Mouse (Mus musculus) MEL (cell line): ENCODE measurements around the gene Slk. TPM values are rescaled to one million over a fixed set of nuclear protein-coding genes. Genes with fewer than 3 reads are reported as not detected.

Source experiments
- DNase-seq: peaks from one replicate; pipeline ENCODE4 v3.0.0; 2011; ENCODE audit warnings: low read depth, low spot score
- H3K27ac ChIP-seq: 2 replicates; pipeline ENCODE4 v1.5.1; 2012; ENCODE audit warnings: low read depth, mild to moderate bottlenecking, control low read depth, low read length, moderate library complexity; ENCODE audit not compliant: control insufficient read depth
- H3K27me3 ChIP-seq, 2 experiments: fragments of 150-350 bp in 1 of 2; sonication (generic) in 1 of 2; 2 replicates each; pipeline ENCODE4 v1.6.1; 2012; ENCODE audit warnings: low read length in 2 of 2, mild to moderate bottlenecking in 2 of 2, improper control_type of control experiment in 1 of 2, moderate library complexity in 1 of 2; ENCODE audit not compliant: insufficient read depth in 2 of 2, control insufficient read depth in 1 of 2
- H3K36me3 ChIP-seq, 2 experiments: 2 replicates each; pipeline ENCODE4 v1.6.1; 2012 to 2014; ENCODE audit warnings: low read length in 2 of 2, improper control_type of control experiment in 1 of 2, inconsistent platforms in 1 of 2, mild to moderate bottlenecking in 1 of 2; ENCODE audit not compliant: insufficient read depth in 2 of 2, control insufficient read depth in 1 of 2
- H3K4me1 ChIP-seq, 2 experiments: fragments of 150-350 bp in 1 of 2; sonication (generic) in 1 of 2; 2 replicates each; pipeline ENCODE4 v1.6.1; 2012; ENCODE audit warnings: low read length in 2 of 2, improper control_type of control experiment in 1 of 2, mild to moderate bottlenecking in 1 of 2; ENCODE audit not compliant: insufficient read depth in 2 of 2, control insufficient read depth in 1 of 2
- H3K4me3 ChIP-seq, 2 experiments: fragments of 150-350 bp in 1 of 2; sonication (generic) in 1 of 2; 2 replicates each; pipeline ENCODE4 v1.5.1; 2012; ENCODE audit warnings: low read depth in 2 of 2, low read length in 2 of 2, mild to moderate bottlenecking in 2 of 2, moderate library complexity in 2 of 2, control low read depth in 1 of 2, improper control_type of control experiment in 1 of 2; ENCODE audit not compliant: control insufficient read depth in 1 of 2, insufficient read depth in 1 of 2
- H3K79me2 ChIP-seq: 2 replicates; pipeline ENCODE4 v1.6.1; 2012; ENCODE audit warnings: mild to moderate bottlenecking, low read length, moderate library complexity; ENCODE audit not compliant: control insufficient read depth, poor library complexity, insufficient read depth
- H3K9ac ChIP-seq: 2 replicates; pipeline ENCODE4 v1.6.1; 2012; ENCODE audit warnings: low read depth, mild to moderate bottlenecking, control low read depth, low read length, moderate library complexity; ENCODE audit not compliant: control insufficient read depth, poor library complexity, severe bottlenecking
- H3K9me3 ChIP-seq: fragments of 150-350 bp; sonication (generic); replicated peaks from 2 replicates; pipeline ENCODE4 v1.6.1; 2012; ENCODE audit warnings: mild to moderate bottlenecking, low read length, improper control_type of control experiment, moderate library complexity; ENCODE audit not compliant: insufficient read depth
- BHLHE40 ChIP-seq: IDR thresholded peaks from 2 replicates; pipeline ENCODE4 v1.6.1; 2012; ENCODE audit warnings: low read depth, mild to moderate bottlenecking, inconsistent platforms, low read length, improper control_type of control experiment, borderline replicate concordance
- CTCF ChIP-seq, 3 experiments: IDR thresholded peaks in 2 of 3; conservative IDR thresholded peaks in 1 of 3; 2 replicates each; pipeline ENCODE4 v1.5.1; 2011 to 2012; ENCODE audit warnings: low read length in 3 of 3, low read depth in 2 of 3, mild to moderate bottlenecking in 2 of 3, improper control_type of control experiment in 1 of 3, inconsistent platforms in 1 of 3, mixed read lengths in 1 of 3, moderate library complexity in 1 of 3; ENCODE audit not compliant: control insufficient read depth in 1 of 3, insufficient read depth in 1 of 3, poor library complexity in 1 of 3, severe bottlenecking in 1 of 3
- EP300 ChIP-seq, 2 experiments: IDR thresholded peaks; 2 replicates each; pipeline ENCODE4 v1.6.1; 2011; ENCODE audit warnings: improper control_type of control experiment in 2 of 2, low read length in 2 of 2, low read depth in 1 of 2, mild to moderate bottlenecking in 1 of 2
- GABPA ChIP-seq: IDR thresholded peaks from 2 replicates; pipeline ENCODE4 v1.6.1; 2012; ENCODE audit warnings: low read depth, mild to moderate bottlenecking, inconsistent platforms, low read length, improper control_type of control experiment, moderate library complexity
- HCFC1 ChIP-seq: IDR thresholded peaks from 2 replicates; pipeline ENCODE4 v1.6.1; 2012; ENCODE audit warnings: low read depth, mild to moderate bottlenecking, inconsistent platforms, low read length, improper control_type of control experiment, moderate library complexity
- MAX ChIP-seq: IDR thresholded peaks from 2 replicates; pipeline ENCODE4 v1.6.1; 2011; ENCODE audit warnings: low read length, improper control_type of control experiment
- POLR2AphosphoS2 ChIP-seq: IDR thresholded peaks from 2 replicates; pipeline ENCODE4 v1.6.1; 2011; ENCODE audit warnings: low read length, improper control_type of control experiment
- POLR2AphosphoS5 ChIP-seq: IDR thresholded peaks from 2 replicates; pipeline ENCODE4 v1.6.1; 2012; ENCODE audit warnings: low read depth, borderline replicate concordance, mild to moderate bottlenecking, inconsistent platforms, low read length, moderate library complexity, mixed read lengths
- RAD21 ChIP-seq: IDR thresholded peaks from 2 replicates; pipeline ENCODE4 v1.6.1; 2011; ENCODE audit warnings: mild to moderate bottlenecking, low read depth, low read length, improper control_type of control experiment
- RCOR1 ChIP-seq: IDR thresholded peaks from 2 replicates; pipeline ENCODE4 v1.6.1; 2012; ENCODE audit warnings: low read depth, mild to moderate bottlenecking, inconsistent platforms, low read length, improper control_type of control experiment
- SIN3A ChIP-seq: IDR thresholded peaks from 2 replicates; pipeline ENCODE4 v1.6.1; 2012; ENCODE audit warnings: low read length, improper control_type of control experiment, inconsistent platforms
- SMC3 ChIP-seq: IDR thresholded peaks from 2 replicates; pipeline ENCODE4 v1.6.1; 2011; ENCODE audit warnings: low read depth, low read length, improper control_type of control experiment
- TAL1 ChIP-seq: IDR thresholded peaks from 2 replicates; pipeline ENCODE4 v1.6.1; 2012; ENCODE audit warnings: mild to moderate bottlenecking, inconsistent platforms, low read length, moderate library complexity, mixed read lengths
- TCF12 ChIP-seq: IDR thresholded peaks from 2 replicates; pipeline ENCODE4 v1.6.1; 2014; ENCODE audit warnings: low read depth, mild to moderate bottlenecking, inconsistent platforms, low read length, improper control_type of control experiment, moderate library complexity
- USF2 ChIP-seq, 2 experiments: IDR thresholded peaks; 2 replicates each; pipeline ENCODE4 v1.6.1; 2011 to 2012; ENCODE audit warnings: improper control_type of control experiment in 2 of 2, low read length in 2 of 2, borderline replicate concordance in 1 of 2, inconsistent platforms in 1 of 2, low read depth in 1 of 2, mild to moderate bottlenecking in 1 of 2; ENCODE audit not compliant: insufficient read depth in 1 of 2
- ZC3H11A ChIP-seq: IDR thresholded peaks from 2 replicates; pipeline ENCODE4 v1.6.1; 2012; ENCODE audit warnings: low read depth, mild to moderate bottlenecking, inconsistent platforms, low read length, improper control_type of control experiment
- ZNF384 ChIP-seq: IDR thresholded peaks from 2 replicates; pipeline ENCODE4 v1.6.1; 2012; ENCODE audit warnings: low read depth, mild to moderate bottlenecking, inconsistent platforms, low read length, improper control_type of control experiment
- polyA plus RNA-seq, 2 experiments: library from polyadenylated mRNA; stranded (reverse) in 1 of 2; unstranded in 1 of 2; fragments of >175 nt in 1 of 2; fragments of >200 nt in 1 of 2; gene quantifications; 2 replicates each; pipeline versions ENCODE4 v1.2.1 to v1.2.4; 2012; ENCODE audit warnings: low replicate concordance in 2 of 2, low read depth in 1 of 2; ENCODE audit not compliant: insufficient read length in 2 of 2, insufficient read depth in 1 of 2, missing spikeins in 1 of 2
- total RNA-seq: library from RNA; depleted of rRNA; stranded (reverse); fragments of 300-350 nt; gene quantifications from 2 replicates; pipeline ENCODE4 v1.2.3, GENCODE M21; 2012

Gene Slk
- total and polyA plus RNA-seq, 3 experiments: 65.0 to 103 (median 88.2) TPM

DNA sequence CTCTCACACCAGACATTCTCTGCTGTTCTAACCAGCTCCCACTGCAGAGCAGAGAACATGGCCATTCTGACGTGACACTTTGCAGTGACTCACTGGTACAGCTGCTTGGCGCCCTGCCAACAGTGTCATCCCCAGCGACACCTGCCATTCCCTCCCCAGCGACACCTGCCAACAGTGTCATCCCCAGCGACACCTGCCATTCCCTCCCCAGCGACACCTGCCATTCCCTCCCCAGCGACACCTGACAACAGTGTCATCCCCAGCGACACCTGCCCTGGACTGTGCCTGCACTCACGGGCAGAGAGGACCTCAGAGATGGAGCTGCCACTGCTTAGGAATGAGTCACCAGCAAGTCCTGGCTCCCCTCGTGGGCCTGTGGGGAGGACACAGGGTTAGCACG lies 75.4 kb downstream of the Slk start:
- Histone ChIP-seq H3K4me3 (no peak overlapping the region), H3K9ac (no peak overlapping the region), H3K27ac (no peak overlapping the region), H3K9me3 (no peaks in the 10 kb centered on the region), H3K36me3 (no peaks in the 10 kb centered on the region), H3K4me1 (no peaks in the 10 kb centered on the region), H3K79me2 (no peaks in the 10 kb centered on the region), H3K27me3 (no peaks in the 10 kb centered on the region)
- TF ChIP-seq GABPA (no peak), POLR2AphosphoS5 (peak; percentile 41; the same call in 1 of the 2 replicates), RCOR1 (no peak), ZC3H11A (no peak)
- DNase-seq: peak; percentile 28

DNA sequence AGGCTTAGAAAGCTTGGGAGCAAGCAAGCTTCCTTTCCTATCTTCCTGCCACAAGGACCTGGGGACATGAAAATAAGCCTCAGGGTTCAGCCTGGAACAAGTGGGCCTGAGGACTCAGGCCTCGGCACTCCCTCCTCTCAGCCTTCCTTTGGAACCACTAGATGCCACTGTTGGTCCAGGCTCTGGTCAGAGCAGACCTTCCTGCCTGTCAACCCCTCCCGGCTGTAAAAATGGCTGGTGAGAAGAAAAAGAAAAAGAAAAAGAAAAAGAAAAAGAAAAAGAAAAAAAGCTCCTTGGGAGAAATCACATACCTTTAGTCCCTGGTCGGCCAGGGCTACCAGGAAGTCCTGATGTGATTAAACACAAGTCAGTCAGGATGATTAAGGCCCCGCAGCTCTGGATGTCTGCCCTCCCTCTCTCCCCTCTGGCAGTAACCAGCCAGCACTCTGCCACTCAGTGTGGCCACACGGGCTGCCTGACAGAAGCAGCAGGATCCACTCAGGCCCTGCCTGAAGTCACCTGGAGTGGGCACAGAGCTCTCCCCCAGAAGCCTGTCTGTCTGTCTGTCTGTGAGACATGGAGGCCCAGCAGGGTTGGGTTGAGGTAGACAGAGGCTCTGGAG lies 79.5 kb downstream of the Slk start:
- Histone ChIP-seq H3K4me3 (no peak overlapping the region), H3K4me1 (no peaks in the 10 kb centered on the region), H3K36me3 (no peaks in the 10 kb centered on the region), H3K27ac (no peak overlapping the region), H3K79me2 (no peaks in the 10 kb centered on the region), H3K27me3 (no peaks in the 10 kb centered on the region), H3K9me3 (no peaks in the 10 kb centered on the region), H3K9ac (no peak overlapping the region)
- DNase-seq: peak; percentile 40
- TF ChIP-seq CTCF (IDR thresholded peaks at IDR 0.05 in 2 of 3, conservative IDR thresholded peaks at IDR 0.05 in 1 of 3; ENCODE audit: control insufficient read depth in 1 of 3, insufficient read depth in 1 of 3, low read depth in 2 of 3, low read length in 3 of 3, poor library complexity in 1 of 3, severe bottlenecking in 1 of 3) (peak in 2 of 3 experiments; percentile 58; a peak in 5 of 6 replicates), TCF12 (no peak), ZC3H11A (peak; percentile 30; the same call in 1 of the 2 replicates), SMC3 (peak; percentile 59), ZNF384 (no peak), RAD21 (peak; percentile 69)

DNA sequence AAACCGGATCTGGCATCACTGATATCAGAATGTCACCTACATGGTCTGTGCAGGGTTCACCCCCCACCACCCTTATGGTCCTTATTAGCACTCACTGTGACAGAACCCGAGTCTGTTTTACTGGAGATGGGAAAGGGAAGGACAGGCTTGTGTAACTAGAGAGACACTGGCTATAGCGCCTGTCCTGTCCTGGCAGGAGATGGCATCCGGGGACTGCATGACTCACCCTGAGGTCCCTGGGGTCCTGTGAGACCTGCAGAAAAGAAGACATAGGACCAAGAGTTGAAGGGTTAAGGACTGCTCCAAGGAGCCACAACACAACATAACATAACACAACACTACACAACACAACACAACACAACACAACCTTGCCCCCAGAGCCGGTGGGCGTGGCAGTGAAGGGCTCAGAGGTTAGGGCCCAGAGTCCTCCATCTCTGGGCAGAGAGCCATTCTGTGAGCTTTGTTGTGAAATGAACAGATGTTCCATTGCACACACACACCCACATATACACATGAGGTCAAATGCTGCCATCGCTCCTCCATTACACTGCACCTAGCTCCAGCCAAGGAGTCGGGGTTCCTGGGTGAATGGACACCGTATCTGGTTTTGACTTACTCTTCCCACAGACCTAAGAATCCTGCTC lies 80.4 kb downstream of the Slk start:
- Histone ChIP-seq H3K9me3 (no peaks in the 10 kb centered on the region), H3K79me2 (no peaks in the 10 kb centered on the region), H3K27ac (no peak overlapping the region), H3K36me3 (no peaks in the 10 kb centered on the region), H3K27me3 (no peaks in the 10 kb centered on the region), H3K9ac (no peak overlapping the region), H3K4me1 (no peaks in the 10 kb centered on the region), H3K4me3 (no peak overlapping the region)
- no peak for DNase-seq
- TF ChIP-seq POLR2AphosphoS2 (no peak), MAX (no peak), SIN3A (no peak), USF2 (IDR thresholded peaks at IDR 0.05; ENCODE audit: borderline replicate concordance in 1 of 2, insufficient read depth in 1 of 2, low read depth in 1 of 2, low read length in 2 of 2) (no peak), BHLHE40 (no peak), HCFC1 (no peak), EP300 (IDR thresholded peaks at IDR 0.05; ENCODE audit: low read depth in 1 of 2, low read length in 2 of 2) (no peak), POLR2AphosphoS5 (no peak), TAL1 (no peak)
